Mouse (Mus musculus) forebrain, embryonic 12.5 days (tissue): Measurements from ENCODE around the gene Fbn1. TPM values are rescaled to one million over a fixed set of nuclear protein-coding genes. Genes with fewer than 3 reads are reported as not detected.

Experiments
- ATAC-seq: fragments of 200-750 bp; cut with Nextera tagmentation; 2 replicates; pipeline ENCODE4 v1.8.0; 2017; ENCODE audit warnings: moderate TSS enrichment; ENCODE audit not compliant: low FRiP score
- H3K27ac ChIP-seq: fragments of 300-500 bp; sonication (generic); 2 replicates; pipeline ENCODE4 v1.5.1; 2016; ENCODE audit warnings: mild to moderate bottlenecking
- H3K27me3 ChIP-seq: fragments of 300-500 bp; sonication (generic); 2 replicates; pipeline ENCODE4 v1.6.1; 2016; ENCODE audit warnings: mild to moderate bottlenecking
- H3K36me3 ChIP-seq: fragments of 300-500 bp; sonication (generic); replicated peaks from 2 replicates; pipeline ENCODE4 v1.6.1; 2016; ENCODE audit warnings: mild to moderate bottlenecking
- H3K4me1 ChIP-seq: fragments of 300-500 bp; sonication (generic); 2 replicates; pipeline ENCODE4 v1.6.1; 2016
- H3K4me2 ChIP-seq: fragments of 300-500 bp; sonication (generic); 2 replicates; pipeline ENCODE4 v1.6.1; 2016; ENCODE audit warnings: mild to moderate bottlenecking, moderate library complexity
- H3K4me3 ChIP-seq: fragments of 300-500 bp; sonication (generic); replicated peaks from 2 replicates; pipeline ENCODE4 v1.5.1; 2016; ENCODE audit warnings: mild to moderate bottlenecking
- H3K9ac ChIP-seq: fragments of 300-500 bp; sonication (generic); 2 replicates; pipeline ENCODE4 v1.6.1; 2016; ENCODE audit warnings: mild to moderate bottlenecking
- H3K9me3 ChIP-seq: fragments of 300-500 bp; sonication (generic); 2 replicates; pipeline ENCODE4 v1.6.1; 2016
- WGBS: fragments of 180-500 bp; shearing (Covaris S2); methylation state at CpG from one replicate; pipeline ENCODE4 v1.1.7; 2016; 5-methylcytosine and 5-hydroxymethylcytosine counted together
- polyA plus RNA-seq: library from polyadenylated mRNA; unstranded; fragments of >200 nt; fragmentation: Nextera tagmentation; extraction: Ambion mirVana; gene quantifications from 2 replicates; pipeline ENCODE4 v1.2.1, GENCODE M21; 2016

Gene Fbn1
- polyA plus RNA-seq, 1 experiment from 2014 or later, result 8.6 TPM

DNA sequence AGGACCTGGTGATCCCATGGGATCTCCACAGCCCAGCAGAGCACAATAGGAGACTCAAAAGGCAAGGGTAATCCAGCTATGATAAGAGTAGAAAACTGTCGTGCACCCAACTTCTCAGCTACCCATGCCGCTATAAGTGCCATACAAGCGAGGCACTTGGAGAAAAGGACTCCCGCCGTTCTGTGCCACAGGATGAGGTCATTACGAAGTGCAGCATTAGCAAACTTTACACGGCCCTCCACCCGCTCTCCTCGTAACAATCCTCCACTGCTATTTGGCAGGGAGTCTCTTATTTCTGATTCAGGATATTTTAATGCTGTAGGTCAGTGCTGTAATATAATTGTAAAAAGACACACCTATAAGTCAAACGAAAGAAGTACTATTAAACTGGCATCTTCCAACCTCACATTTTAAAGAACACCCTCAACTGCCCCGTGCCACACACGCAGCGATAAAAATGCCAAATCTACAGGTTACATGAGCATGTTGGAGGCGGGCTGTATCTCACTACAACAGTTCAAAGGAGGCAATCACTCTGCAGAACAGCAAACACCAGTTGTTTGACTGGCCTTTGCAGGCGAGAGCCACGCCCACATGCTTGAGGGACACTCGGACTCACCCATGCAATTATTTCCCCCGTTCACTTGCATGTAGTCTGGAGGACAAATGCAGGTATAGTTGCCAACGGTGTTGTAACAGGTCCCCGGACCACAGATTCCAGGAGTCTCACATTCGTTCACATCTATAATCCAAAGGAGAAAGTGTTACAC, 165.4 kb downstream of the Fbn1 start:
- H3K4me1 ChIP-seq, result no peaks in the 10 kb centered on the region
- no peak for ATAC-seq
- no peak overlapping the region for H3K4me3 ChIP-seq
- peaks cover 21% of the 10 kb centered on the region; the same call in 1 of the 2 replicates for H3K36me3 ChIP-seq
- H3K9ac ChIP-seq, result no peak overlapping the region
- 91% methylated on average over 21 of the region's 21 CpGs for WGBS
- H3K27me3 ChIP-seq, result no peaks in the 10 kb centered on the region
- H3K9me3 ChIP-seq, result no peaks in the 10 kb centered on the region
- H3K27ac ChIP-seq, result no peak overlapping the region
- no peak overlapping the region for H3K4me2 ChIP-seq

GRCm38 (mm10) chr2:125340381-125340780, 167.4 kb downstream of the Fbn1 start:
- Histone ChIP-seq H3K9ac (no peak overlapping the region), H3K9me3 (no peaks in the 10 kb centered on the region), H3K36me3 (peaks cover 22% of the 10 kb centered on the region; the same call in 1 of the 2 replicates), H3K4me2 (no peak overlapping the region), H3K27ac (no peak overlapping the region), H3K4me3 (no peak overlapping the region), H3K4me1 (no peaks in the 10 kb centered on the region), H3K27me3 (no peaks in the 10 kb centered on the region)
- ATAC-seq, result no peak
- WGBS, result 93% methylated on average over 5 of the region's 5 CpGs

GRCm38 (mm10) chr2:125337239-125337638, 170.6 kb downstream of the Fbn1 start:
- H3K4me2 ChIP-seq, result no peak overlapping the region
- no peak for ATAC-seq
- peaks cover 26% of the 10 kb centered on the region for H3K36me3 ChIP-seq
- H3K27me3 ChIP-seq, result no peaks in the 10 kb centered on the region
- no peak overlapping the region for H3K4me3 ChIP-seq
- H3K9ac ChIP-seq, result no peak overlapping the region
- no peaks in the 10 kb centered on the region for H3K4me1 ChIP-seq
- H3K27ac ChIP-seq, result no peak overlapping the region
- 95% methylated on average over 3 of the region's 3 CpGs for WGBS
- no peaks in the 10 kb centered on the region for H3K9me3 ChIP-seq

- no peaks in the 10 kb centered on the region for H3K9me3 ChIP-seq
- no peak for ATAC-seq
- no peak overlapping the region for H3K4me2 ChIP-seq
- peaks cover 23% of the 10 kb centered on the region for H3K36me3 ChIP-seq
- WGBS, result 92% methylated on average over 11 of the region's 11 CpGs
- H3K4me3 ChIP-seq, result no peak overlapping the region
- H3K27ac ChIP-seq, result no peak overlapping the region
- no peak overlapping the region for H3K9ac ChIP-seq
- H3K4me1 ChIP-seq, result no peaks in the 10 kb centered on the region
- H3K27me3 ChIP-seq, result no peaks in the 10 kb centered on the region
Measured at GRCm38 (mm10) chr2:125335206-125335605, 172.6 kb downstream of the Fbn1 start.

- no peak for ATAC-seq
- WGBS, result 84% methylated on average over 4 of the region's 4 CpGs
- no peak overlapping the region for H3K27ac ChIP-seq
- no peaks in the 10 kb centered on the region for H3K9me3 ChIP-seq
- H3K4me2 ChIP-seq, result no peak overlapping the region
- H3K36me3 ChIP-seq, result peaks cover 23% of the 10 kb centered on the region
- H3K4me1 ChIP-seq, result no peaks in the 10 kb centered on the region
- no peak overlapping the region for H3K9ac ChIP-seq
- H3K4me3 ChIP-seq, result no peak overlapping the region
- H3K27me3 ChIP-seq, result no peaks in the 10 kb centered on the region
Measured at GRCm38 (mm10) chr2:125334163-125334562, 173.6 kb downstream of the Fbn1 start.

DNA sequence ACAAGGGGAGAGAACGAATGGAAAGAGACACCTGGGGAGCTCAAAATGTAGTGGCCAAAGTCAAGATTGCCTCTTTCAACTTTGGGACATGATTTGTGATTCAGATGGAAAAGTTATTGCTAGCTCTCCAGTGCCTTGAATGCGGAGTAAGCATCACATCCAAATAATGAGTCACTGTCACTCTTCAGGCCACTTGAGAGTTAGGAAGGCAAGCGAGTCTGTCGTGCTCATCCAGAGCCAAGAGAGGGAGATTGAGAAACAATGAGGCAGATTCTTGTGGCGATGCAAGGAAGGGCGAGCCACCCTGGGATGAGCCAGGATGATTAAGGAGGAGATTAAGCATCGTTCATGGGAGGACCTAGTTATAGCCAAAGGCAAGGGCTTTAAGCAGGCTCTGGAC, 176.2 kb downstream of the Fbn1 start:
- no peak overlapping the region for H3K9ac ChIP-seq
- 89% methylated on average over 7 of the region's 7 CpGs for WGBS
- no peak for ATAC-seq

GRCm38 (mm10) chr2:125330506-125330905, 177.3 kb downstream of the Fbn1 start:
- 91% methylated on average over 10 of the region's 10 CpGs for WGBS
- H3K4me3 ChIP-seq, result no peak overlapping the region

More for the DNA sequence above, 176.2 kb downstream of the Fbn1 start:
- Histone ChIP-seq H3K9me3 (no peaks in the 10 kb centered on the region), H3K4me1 (no peaks in the 10 kb centered on the region), H3K27ac (no peak overlapping the region), H3K36me3 (peaks cover 13% of the 10 kb centered on the region), H3K27me3 (no peaks in the 10 kb centered on the region), H3K4me2 (no peak overlapping the region), H3K4me3 (no peak overlapping the region)

DNA sequence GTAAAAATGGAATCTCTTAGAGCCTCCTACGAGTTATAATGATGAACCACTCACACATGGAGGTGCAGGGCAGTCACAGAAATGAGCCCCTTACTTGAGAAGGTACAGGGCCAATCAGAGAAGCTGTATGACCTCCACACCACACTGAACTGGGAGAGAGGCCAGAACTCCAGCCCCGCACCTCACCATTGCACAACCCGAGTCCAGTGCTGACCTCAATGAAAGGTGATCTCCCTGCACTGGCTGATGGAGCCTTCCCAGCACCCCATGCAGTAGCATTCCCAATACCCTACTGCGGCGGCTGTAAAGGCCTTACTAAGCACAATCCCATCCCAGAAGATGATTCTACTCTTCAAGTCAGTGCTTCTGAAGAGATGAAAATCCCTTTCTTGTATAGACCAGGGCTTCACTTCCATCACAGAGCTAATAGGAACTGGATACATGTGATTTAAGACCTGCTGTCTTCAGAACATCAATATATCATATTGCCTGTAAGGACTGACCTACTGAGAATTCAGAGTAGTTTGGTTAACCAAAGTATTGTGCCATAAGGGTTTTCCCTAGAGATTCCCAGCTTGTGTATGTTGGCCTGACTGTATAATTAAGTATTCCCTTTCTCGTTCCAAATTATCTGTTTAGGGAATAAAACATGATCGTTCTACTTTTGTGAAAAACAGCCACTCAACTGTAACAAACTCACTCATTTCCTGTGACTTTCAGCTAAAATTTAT, 182.5 kb downstream of the Fbn1 start:
- Histone ChIP-seq H3K4me3 (no peak overlapping the region), H3K4me1 (no peaks in the 10 kb centered on the region), H3K9me3 (no peaks in the 10 kb centered on the region), H3K27me3 (no peaks in the 10 kb centered on the region), H3K27ac (no peak overlapping the region), H3K36me3 (no peaks in the 10 kb centered on the region; the same call in 1 of the 2 replicates), H3K9ac (no peak overlapping the region), H3K4me2 (no peak overlapping the region)
- 86% methylated on average over 7 of the region's 7 CpGs for WGBS
- no peak for ATAC-seq

More at GRCm38 (mm10) chr2:125330506-125330905, 177.3 kb downstream of the Fbn1 start:
- no peaks in the 10 kb centered on the region for H3K27me3 ChIP-seq
- H3K27ac ChIP-seq, result no peak overlapping the region
- H3K9me3 ChIP-seq, result no peaks in the 10 kb centered on the region
- ATAC-seq, result no peak
- no peak overlapping the region for H3K4me2 ChIP-seq
- H3K36me3 ChIP-seq, result peaks cover 13% of the 10 kb centered on the region
- H3K4me1 ChIP-seq, result no peaks in the 10 kb centered on the region
- H3K9ac ChIP-seq, result no peak overlapping the region

DNA sequence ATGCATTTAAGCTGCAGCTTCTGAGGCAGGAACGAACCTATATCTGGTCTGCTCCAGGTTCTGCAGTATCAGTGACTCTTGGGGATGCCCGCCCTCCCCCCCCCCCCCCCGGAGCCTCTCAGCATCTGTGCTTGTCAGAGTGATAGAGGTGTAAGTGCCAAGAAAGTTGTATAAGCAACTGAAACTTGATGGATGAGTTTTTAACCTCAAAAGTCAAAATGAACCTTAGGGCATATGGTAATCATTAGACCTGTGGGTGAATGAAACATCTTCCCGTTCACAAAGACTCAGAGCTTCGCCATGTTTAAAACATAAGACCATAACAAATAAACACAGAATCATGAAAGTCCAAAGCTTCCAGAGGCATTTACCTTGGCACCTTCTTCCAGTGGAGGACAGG, 183.3 kb downstream of the Fbn1 start:
- H3K9ac ChIP-seq, result no peak overlapping the region
- H3K4me2 ChIP-seq, result no peak overlapping the region
- H3K4me1 ChIP-seq, result no peaks in the 10 kb centered on the region
- H3K27ac ChIP-seq, result no peak overlapping the region
- no peak overlapping the region for H3K4me3 ChIP-seq
- H3K9me3 ChIP-seq, result no peaks in the 10 kb centered on the region
- no peaks in the 10 kb centered on the region for H3K27me3 ChIP-seq
- WGBS, result 85% methylated on average over 5 of the region's 5 CpGs
- no peaks in the 10 kb centered on the region; the same call in 1 of the 2 replicates for H3K36me3 ChIP-seq
- ATAC-seq, result no peak

DNA sequence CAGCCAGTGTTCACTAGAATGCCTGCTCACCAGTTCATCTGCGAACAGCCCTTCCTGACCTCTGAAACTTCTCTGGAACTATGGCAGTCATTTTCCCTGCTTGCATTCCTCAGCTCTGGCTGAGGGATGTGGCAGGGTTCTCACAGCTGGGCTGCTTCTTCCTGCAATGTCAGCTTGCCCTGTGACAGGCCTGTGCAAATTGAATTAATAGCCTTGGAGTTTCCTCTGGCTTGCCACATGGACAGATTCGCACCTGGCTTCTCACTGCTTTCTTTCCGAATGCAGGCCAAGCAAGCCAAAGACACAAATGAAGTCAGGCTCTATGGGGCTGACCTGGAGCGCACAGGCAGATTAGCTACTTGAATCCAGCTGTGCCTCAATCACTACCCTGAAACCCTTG, 184.4 kb downstream of the Fbn1 start:
- Histone ChIP-seq H3K27ac (no peak overlapping the region), H3K4me2 (no peak overlapping the region), H3K4me1 (no peaks in the 10 kb centered on the region), H3K36me3 (no peaks in the 10 kb centered on the region; the same call in 1 of the 2 replicates), H3K27me3 (no peaks in the 10 kb centered on the region), H3K9me3 (no peaks in the 10 kb centered on the region), H3K9ac (no peak overlapping the region), H3K4me3 (no peak overlapping the region)
- 64% methylated on average over 4 of the region's 4 CpGs for WGBS
- ATAC-seq, result no peak

DNA sequence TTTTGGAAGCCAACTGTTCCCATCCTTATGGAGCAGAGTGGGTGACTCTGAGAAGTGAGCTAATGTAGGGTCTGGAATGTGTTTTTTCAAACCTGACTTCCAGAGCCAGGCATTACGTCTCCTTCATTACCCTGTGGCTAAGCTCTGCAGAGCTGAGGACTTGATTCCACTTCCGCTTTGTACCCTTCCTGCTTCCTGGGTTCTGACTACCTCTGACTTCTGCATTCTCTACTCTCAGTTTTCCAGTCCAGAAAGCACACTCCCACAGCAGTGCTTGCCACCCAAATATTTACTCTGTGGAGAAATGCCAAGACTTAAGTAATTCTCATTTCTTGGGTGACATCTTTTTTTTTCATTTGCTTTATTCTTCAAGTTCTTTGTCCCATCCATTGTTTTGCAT, 185.2 kb downstream of the Fbn1 start:
- ATAC-seq, result no peak
- Histone ChIP-seq H3K36me3 (0 out of 2 replicates have a peak, but pooled peaks cover 6% of the 10 kb centered on the region), H3K27ac (no peak overlapping the region), H3K4me3 (no peak overlapping the region), H3K27me3 (no peaks in the 10 kb centered on the region), H3K4me2 (no peak overlapping the region), H3K9me3 (no peaks in the 10 kb centered on the region), H3K4me1 (no peaks in the 10 kb centered on the region), H3K9ac (no peak overlapping the region)
- WGBS, result 79% methylated on average over 2 of the region's 2 CpGs

- no peaks in the 10 kb centered on the region for H3K4me1 ChIP-seq
- H3K4me3 ChIP-seq, result no peak overlapping the region
- 74% methylated on average over 6 of the region's 6 CpGs for WGBS
- 0 out of 2 replicates have a peak, but pooled peaks cover 17% of the 10 kb centered on the region for H3K36me3 ChIP-seq
- no peaks in the 10 kb centered on the region for H3K27me3 ChIP-seq
- H3K4me2 ChIP-seq, result no peak overlapping the region
- H3K9ac ChIP-seq, result no peak overlapping the region
- no peaks in the 10 kb centered on the region for H3K9me3 ChIP-seq
- H3K27ac ChIP-seq, result no peak overlapping the region
- no peak for ATAC-seq
Measured at GRCm38 (mm10) chr2:125321071-125321470, 186.7 kb downstream of the Fbn1 start.
